Mouse (Mus musculus): ENCODE data around the gene Hist2h2ab.

DNA sequence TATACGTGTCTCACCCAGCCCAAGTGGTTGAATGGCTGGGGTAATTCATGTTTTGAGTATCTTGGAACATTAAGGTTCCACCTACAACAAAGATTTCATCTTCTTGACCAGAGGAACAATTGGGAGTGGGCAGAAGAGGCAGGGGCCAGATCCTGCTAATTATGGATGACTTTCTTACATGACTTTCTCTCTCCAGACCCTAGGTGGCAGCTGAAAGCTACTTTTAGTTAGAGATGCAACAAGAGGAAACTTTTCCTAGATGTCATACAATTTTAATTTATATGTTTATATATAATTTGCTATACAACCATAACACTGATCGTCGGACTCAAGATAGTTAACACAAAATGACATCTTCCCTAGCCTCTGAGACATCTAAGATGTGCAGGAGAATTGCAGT lies 11.8 kb upstream of the Hist2h2ab start:
- TF ChIP-seq MAFK (IDR thresholded peaks at IDR 0.05; ENCODE audit: insufficient read depth, low read depth, low read length) (no peak), ZNF384 (IDR thresholded peaks at IDR 0.05; ENCODE audit: low read depth, low read length) (no peak), ZC3H11A (IDR thresholded peaks at IDR 0.05; ENCODE audit: borderline replicate concordance, low read depth, low read length) (no peak), CHD2 (IDR thresholded peaks at IDR 0.05; ENCODE audit: low read depth, low read length) (no peak)

All from ES-E14 (cell line).